Mouse (Mus musculus) hindbrain, embryonic 12.5 days (tissue): ENCODE data around the gene Rcc1l. TPM values are rescaled to one million over a fixed set of nuclear protein-coding genes. Genes with fewer than 3 reads are reported as not detected.

ENCODE experiments used
- ATAC-seq: fragments of 200-750 bp; cut with Nextera tagmentation; 2 replicates; pipeline ENCODE4 v1.8.0; 2017; ENCODE audit warnings: moderate TSS enrichment; ENCODE audit not compliant: low FRiP score
- H3K27ac ChIP-seq: fragments of 300-500 bp; sonication (generic); 2 replicates; pipeline ENCODE4 v1.5.1; 2016; ENCODE audit warnings: mild to moderate bottlenecking
- H3K27me3 ChIP-seq: fragments of 300-500 bp; sonication (generic); 2 replicates; pipeline ENCODE4 v1.6.1; 2016; ENCODE audit warnings: mild to moderate bottlenecking
- H3K36me3 ChIP-seq: fragments of 300-500 bp; sonication (generic); 2 replicates; pipeline ENCODE4 v1.6.1; 2016; ENCODE audit warnings: mild to moderate bottlenecking
- H3K4me1 ChIP-seq: fragments of 300-500 bp; sonication (generic); 2 replicates; pipeline ENCODE4 v1.6.1; 2016
- H3K4me2 ChIP-seq: fragments of 300-500 bp; sonication (generic); replicated peaks from 2 replicates; pipeline ENCODE4 v1.6.1; 2016; ENCODE audit warnings: mild to moderate bottlenecking
- H3K4me3 ChIP-seq: fragments of 300-500 bp; sonication (generic); 2 replicates; pipeline ENCODE4 v1.5.1; 2016; ENCODE audit warnings: mild to moderate bottlenecking
- H3K9ac ChIP-seq: fragments of 300-500 bp; sonication (generic); 2 replicates; pipeline ENCODE4 v1.6.1; 2016; ENCODE audit warnings: mild to moderate bottlenecking, moderate library complexity
- H3K9me3 ChIP-seq: fragments of 300-500 bp; sonication (generic); replicated peaks from 2 replicates; pipeline ENCODE4 v1.6.1; 2016; ENCODE audit warnings: mild to moderate bottlenecking
- WGBS: fragments of 180-500 bp; shearing (Covaris S2); methylation state at CpG from one replicate; pipeline ENCODE4 v1.1.7; 2016; 5-methylcytosine and 5-hydroxymethylcytosine counted together
- polyA plus RNA-seq: library from polyadenylated mRNA; unstranded; fragments of >200 nt; fragmentation: Nextera tagmentation; extraction: Ambion mirVana; gene quantifications from 2 replicates; pipeline ENCODE4 v1.2.1, GENCODE M21; 2016

Gene Rcc1l
- polyA plus RNA-seq: 27.4 and 28.0 TPM in 2 replicates

GRCm38 (mm10) chr5:134176169-134176881, at the start of gene Rcc1l:
Gene Rcc1l (minus strand): TSS chr5:134176774.
- peak; percentile 91 for ATAC-seq
- Histone ChIP-seq H3K36me3 (peaks cover 6% of the 10 kb centered on the region; the same call in 1 of the 2 replicates), H3K9me3 (no peaks in the 10 kb centered on the region), H3K4me1 (peaks cover 13% of the 10 kb centered on the region), H3K9ac (peak within 1 kb of the TSS; percentile 68), H3K4me3 (peak within 1 kb of the TSS; percentile 96), H3K27ac (peak within 1 kb of the TSS; percentile 67), H3K27me3 (no peaks in the 10 kb centered on the region; the same call in 1 of the 2 replicates), H3K4me2 (peak within 1 kb of the TSS; percentile 91)
- under 1% methylated on average over 70 of the region's 72 CpGs for WGBS

DNA sequence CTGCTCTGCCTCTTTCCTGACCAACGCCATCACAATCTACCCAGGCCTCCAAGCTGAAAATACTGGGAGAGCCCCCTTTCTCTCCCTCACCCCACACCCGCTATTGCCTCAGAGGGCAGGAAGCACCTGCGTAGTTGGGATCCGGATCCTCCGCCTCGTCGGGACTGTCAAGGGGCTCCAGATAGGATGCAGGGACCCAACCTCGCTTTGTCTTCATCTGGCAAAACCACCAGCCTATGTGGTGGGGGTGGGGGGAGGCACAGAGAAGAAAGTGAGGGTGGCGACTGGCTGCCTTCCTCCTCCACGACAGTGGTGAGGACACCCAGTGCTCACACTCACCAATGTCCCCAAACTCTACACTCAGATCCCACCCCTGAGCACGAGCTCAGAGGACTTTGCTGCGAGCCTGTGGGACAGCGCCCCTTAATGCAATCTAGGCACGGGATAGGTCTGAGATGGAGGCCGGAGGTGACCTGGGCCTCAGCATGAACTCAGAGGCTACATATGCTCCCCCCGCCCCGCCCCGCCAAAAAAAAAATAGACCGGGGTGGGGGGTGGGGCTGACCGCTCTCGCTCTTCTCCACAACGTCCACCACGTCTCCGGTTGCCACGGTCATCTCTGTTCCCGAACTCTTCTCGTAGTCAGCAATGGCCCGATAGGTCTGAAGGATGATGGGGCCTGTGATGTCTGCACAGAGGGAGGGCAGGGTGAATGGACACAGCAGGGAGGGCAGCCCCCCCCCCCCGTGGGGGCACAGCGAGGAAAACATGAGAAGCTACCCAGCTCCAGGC, 48.7 kb upstream of the Rcc1l start:
- Histone ChIP-seq H3K36me3 (no peaks in the 10 kb centered on the region), H3K4me3 (no peak overlapping the region), H3K4me2 (no peak overlapping the region), H3K27ac (no peak overlapping the region), H3K27me3 (peaks cover 19% of the 10 kb centered on the region), H3K9ac (no peak overlapping the region), H3K9me3 (no peaks in the 10 kb centered on the region), H3K4me1 (peaks cover 12% of the 10 kb centered on the region)
- WGBS: 81% methylated on average over 30 of the region's 30 CpGs
- ATAC-seq: no peak

- H3K27me3 ChIP-seq: peaks cover 19% of the 10 kb centered on the region
- H3K9me3 ChIP-seq: no peaks in the 10 kb centered on the region
- peak overlapping the region; percentile 64 for H3K4me2 ChIP-seq
- peaks cover 10% of the 10 kb centered on the region for H3K36me3 ChIP-seq
- WGBS: 4% methylated on average over 36 of the region's 36 CpGs
- no peak for ATAC-seq
- H3K4me3 ChIP-seq: peak overlapping the region; percentile 32
- peak overlapping the region; percentile 61 for H3K9ac ChIP-seq
- H3K27ac ChIP-seq: no peak overlapping the region
- H3K4me1 ChIP-seq: peaks cover 9% of the 10 kb centered on the region
Measured at GRCm38 (mm10) chr5:134221708-134222150, 45.2 kb upstream of the Rcc1l start.

- Histone ChIP-seq H3K27ac (no peak overlapping the region), H3K36me3 (peaks cover 13% of the 10 kb centered on the region), H3K9me3 (no peaks in the 10 kb centered on the region), H3K27me3 (peaks cover 19% of the 10 kb centered on the region), H3K4me3 (peak overlapping the region; percentile 32), H3K4me1 (peaks cover 9% of the 10 kb centered on the region), H3K4me2 (peak overlapping the region; percentile 64), H3K9ac (peak overlapping the region; percentile 61; the same call in 1 of the 2 replicates)
- 45% methylated on average over 4 of the region's 4 CpGs for WGBS
- no peak for ATAC-seq
Measured at GRCm38 (mm10) chr5:134221278-134221677, 44.7 kb upstream of the Rcc1l start.

GRCm38 (mm10) chr5:134217900-134218299, 41.3 kb upstream of the Rcc1l start:
- Histone ChIP-seq H3K36me3 (peaks cover 16% of the 10 kb centered on the region), H3K27me3 (peaks cover 16% of the 10 kb centered on the region), H3K9me3 (no peaks in the 10 kb centered on the region), H3K9ac (no peak overlapping the region), H3K4me3 (no peak overlapping the region), H3K4me1 (peaks cover 9% of the 10 kb centered on the region), H3K27ac (no peak overlapping the region), H3K4me2 (no peak overlapping the region)
- 93% methylated on average over 7 of the region's 7 CpGs for WGBS
- ATAC-seq: no peak

GRCm38 (mm10) chr5:134214021-134214806, 37.6 kb upstream of the Rcc1l start:
- H3K9ac ChIP-seq: no peak overlapping the region

DNA sequence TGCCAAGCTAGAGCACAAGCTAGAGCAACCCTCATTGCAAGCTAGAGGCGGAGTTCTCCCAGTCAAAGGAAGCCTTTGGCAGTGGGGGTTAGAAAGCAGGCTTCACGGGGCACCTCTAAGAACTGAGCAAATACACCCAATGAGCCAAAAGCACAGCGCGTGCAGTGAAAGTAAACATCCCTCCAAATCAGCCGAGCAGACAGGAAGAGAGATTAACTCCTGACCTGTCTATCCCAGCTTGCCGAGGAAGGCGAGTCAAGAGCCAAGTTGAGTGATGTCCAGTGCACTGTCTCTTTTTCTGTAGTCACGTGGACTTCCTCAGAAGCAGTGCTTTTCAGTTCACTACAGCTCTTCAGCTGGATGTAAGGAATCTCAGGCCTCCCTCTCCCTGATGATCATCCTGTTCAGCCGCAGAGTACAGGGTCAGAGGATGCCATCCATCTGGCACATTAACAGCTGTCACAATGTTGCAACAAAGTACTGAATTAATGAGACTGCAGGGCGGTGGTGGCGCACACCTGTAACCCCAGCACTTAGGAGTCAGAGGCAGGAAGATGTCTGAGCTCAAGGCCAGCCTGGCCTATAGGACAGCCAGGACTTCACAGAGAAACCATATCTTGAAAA, 33.5 kb upstream of the Rcc1l start:
- WGBS: 75% methylated on average over 11 of the region's 11 CpGs
- Histone ChIP-seq H3K27ac (no peak overlapping the region), H3K4me2 (no peak overlapping the region), H3K9me3 (peaks cover 9% of the 10 kb centered on the region; the same call in 1 of the 2 replicates), H3K4me1 (no peaks in the 10 kb centered on the region), H3K36me3 (peaks cover 23% of the 10 kb centered on the region), H3K9ac (no peak overlapping the region), H3K27me3 (no peaks in the 10 kb centered on the region), H3K4me3 (no peak overlapping the region)
- ATAC-seq: no peak

More at GRCm38 (mm10) chr5:134214021-134214806, 37.6 kb upstream of the Rcc1l start:
- Histone ChIP-seq H3K4me1 (no peaks in the 10 kb centered on the region), H3K27me3 (no peaks in the 10 kb centered on the region), H3K9me3 (no peaks in the 10 kb centered on the region), H3K4me2 (no peak overlapping the region), H3K4me3 (no peak overlapping the region), H3K36me3 (peaks cover 26% of the 10 kb centered on the region), H3K27ac (no peak overlapping the region)
- ATAC-seq: no peak
- WGBS: 76% methylated on average over 12 of the region's 12 CpGs

GRCm38 (mm10) chr5:134206721-134207120, 30.1 kb upstream of the Rcc1l start:
- Histone ChIP-seq H3K9me3 (peaks cover 9% of the 10 kb centered on the region; the same call in 1 of the 2 replicates), H3K27ac (no peak overlapping the region), H3K4me2 (no peak overlapping the region), H3K9ac (no peak overlapping the region), H3K4me1 (no peaks in the 10 kb centered on the region), H3K36me3 (peaks cover 35% of the 10 kb centered on the region), H3K4me3 (no peak overlapping the region), H3K27me3 (no peaks in the 10 kb centered on the region)
- 85% methylated on average over 10 of the region's 10 CpGs for WGBS
- no peak for ATAC-seq

DNA sequence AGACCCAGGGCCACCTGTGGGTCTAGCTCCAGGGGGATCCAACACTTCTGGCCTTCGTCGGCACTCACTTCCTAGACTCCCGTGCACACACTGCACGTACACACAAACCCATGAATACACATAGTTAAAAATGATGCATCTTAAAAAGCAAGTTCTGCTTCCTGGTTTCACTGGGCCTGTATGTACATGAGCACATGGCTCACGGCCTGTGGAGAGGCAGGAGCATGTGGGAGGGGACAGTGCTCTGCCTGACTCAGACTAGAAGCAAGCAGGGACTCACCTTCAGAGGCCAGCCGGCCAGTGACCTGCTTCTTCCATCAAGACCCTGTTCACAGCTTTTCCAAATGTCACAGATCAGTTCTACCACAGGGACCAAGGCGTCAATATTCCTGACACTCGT, 17.1 kb upstream of the Rcc1l start:
- WGBS: 87% methylated on average over 8 of the region's 8 CpGs

GRCm38 (mm10) chr5:134188571-134188970, 12.0 kb upstream of the Rcc1l start:
- H3K9me3 ChIP-seq: no peaks in the 10 kb centered on the region
- H3K4me1 ChIP-seq: peaks cover 2% of the 10 kb centered on the region
- H3K27ac ChIP-seq: no peak overlapping the region
- ATAC-seq: no peak
- no peak overlapping the region for H3K9ac ChIP-seq
- no peak overlapping the region for H3K4me3 ChIP-seq
- H3K4me2 ChIP-seq: no peak overlapping the region
- H3K27me3 ChIP-seq: no peaks in the 10 kb centered on the region
- H3K36me3 ChIP-seq: peaks cover 3% of the 10 kb centered on the region; the same call in 1 of the 2 replicates
- 80% methylated on average over 7 of the region's 7 CpGs for WGBS

More for the DNA sequence above, 17.1 kb upstream of the Rcc1l start:
- H3K4me3 ChIP-seq: no peak overlapping the region
- no peak overlapping the region for H3K27ac ChIP-seq
- no peak overlapping the region for H3K4me2 ChIP-seq
- H3K36me3 ChIP-seq: peaks cover 35% of the 10 kb centered on the region
- no peaks in the 10 kb centered on the region for H3K27me3 ChIP-seq
- no peaks in the 10 kb centered on the region for H3K9me3 ChIP-seq
- no peaks in the 10 kb centered on the region for H3K4me1 ChIP-seq
- ATAC-seq: no peak
- no peak overlapping the region for H3K9ac ChIP-seq

- Histone ChIP-seq H3K9ac (no peak overlapping the region), H3K4me1 (peaks cover 16% of the 10 kb centered on the region), H3K4me2 (no peak overlapping the region), H3K36me3 (no peaks in the 10 kb centered on the region), H3K4me3 (no peak overlapping the region), H3K27me3 (no peaks in the 10 kb centered on the region), H3K27ac (no peak overlapping the region), H3K9me3 (no peaks in the 10 kb centered on the region)
- WGBS: 74% methylated on average over 4 of the region's 4 CpGs
- no peak for ATAC-seq
Measured at GRCm38 (mm10) chr5:134186961-134187731, 10.6 kb upstream of the Rcc1l start.
